Mouse (Mus musculus): ENCODE data around the gene Fbxo22.
A peak's percentile ranks its signal among the peaks of the same experiment; 100 is the strongest.
"Not testable (repeated sequence)": the region's sequence is repeated elsewhere in the genome, so short reads cannot be mapped to it uniquely, and the experiment has no call there.

Gene Fbxo22

DNA sequence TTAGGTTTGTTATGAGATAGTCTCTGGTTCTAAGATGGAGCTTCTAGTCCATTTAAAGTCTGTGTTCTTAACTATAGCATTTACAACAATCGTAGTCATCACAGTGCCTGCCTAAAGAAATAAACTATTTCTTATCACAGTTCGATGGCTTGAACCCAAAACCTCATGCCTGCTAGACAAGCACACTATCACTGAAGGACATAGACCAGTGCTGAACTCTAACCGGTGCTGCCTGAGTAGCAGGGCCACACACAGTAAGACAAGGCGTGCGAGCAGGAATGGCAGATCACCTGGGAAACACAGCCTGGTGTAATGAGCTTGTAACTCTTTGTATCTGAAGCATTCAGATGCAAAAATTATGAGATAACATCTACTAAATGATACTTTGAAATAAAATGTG lies 32.1 kb downstream of the Fbxo22 start:
- no peak for DNase-seq

DNA sequence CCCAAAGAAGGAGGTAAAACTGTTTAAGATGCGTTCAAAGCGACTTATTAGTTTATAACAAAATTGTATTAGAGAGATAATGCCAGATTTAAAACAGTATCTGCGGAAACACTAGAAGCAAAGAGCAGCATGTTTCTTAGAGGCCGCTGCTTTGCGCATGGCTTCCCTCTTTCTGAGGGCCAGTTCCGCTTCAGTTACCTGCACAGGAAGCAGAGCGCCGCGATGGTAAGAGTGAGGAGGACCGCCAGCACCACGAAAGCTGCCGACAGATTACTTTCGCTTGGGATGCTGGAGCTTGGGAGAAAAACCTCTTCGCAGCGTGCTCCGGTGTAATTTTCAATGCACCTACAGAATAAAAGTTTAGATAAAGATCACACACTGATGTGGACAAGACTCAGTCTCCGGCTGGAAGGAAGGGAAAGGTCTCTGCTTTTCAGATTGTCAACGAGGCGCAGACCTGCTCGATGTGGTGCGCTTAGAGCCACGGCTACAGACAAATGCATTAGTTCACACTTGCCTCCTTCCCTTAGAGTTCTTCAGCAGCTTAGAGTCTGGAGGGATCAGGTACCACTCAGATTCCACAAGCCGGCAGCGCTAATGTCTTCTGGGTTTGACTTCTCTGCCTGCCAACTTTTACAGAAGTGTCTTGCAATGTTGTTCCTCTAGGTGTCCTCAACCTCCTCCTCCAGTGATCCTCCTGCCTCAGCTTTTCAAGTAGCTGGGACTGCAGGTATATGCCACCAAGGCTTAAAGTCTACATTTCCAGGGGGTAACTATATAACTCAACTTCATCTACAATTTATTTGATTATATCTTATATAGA lies 33.3 kb downstream of the Fbxo22 start:
- no peak for DNase-seq

DNA sequence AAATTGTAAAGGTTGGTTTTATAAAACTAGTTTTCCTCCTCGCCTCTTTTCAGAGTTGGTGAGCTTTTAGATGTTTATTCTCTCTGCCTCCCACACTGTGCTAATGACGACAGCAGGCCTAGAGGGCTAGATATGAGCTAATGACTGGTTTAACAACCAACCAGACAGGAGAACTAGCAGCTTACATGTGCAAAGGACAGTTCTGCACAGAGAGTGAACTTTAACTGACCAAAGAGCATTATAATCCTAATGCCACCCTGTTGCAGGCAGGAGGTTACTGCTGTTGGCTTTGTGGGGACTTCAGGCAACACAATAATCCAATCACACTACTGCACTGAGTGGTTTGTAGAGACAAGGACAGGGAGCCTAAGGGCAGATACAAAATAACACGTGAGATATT lies 34.6 kb downstream of the Fbxo22 start:
- DNase-seq = no peak

DNA sequence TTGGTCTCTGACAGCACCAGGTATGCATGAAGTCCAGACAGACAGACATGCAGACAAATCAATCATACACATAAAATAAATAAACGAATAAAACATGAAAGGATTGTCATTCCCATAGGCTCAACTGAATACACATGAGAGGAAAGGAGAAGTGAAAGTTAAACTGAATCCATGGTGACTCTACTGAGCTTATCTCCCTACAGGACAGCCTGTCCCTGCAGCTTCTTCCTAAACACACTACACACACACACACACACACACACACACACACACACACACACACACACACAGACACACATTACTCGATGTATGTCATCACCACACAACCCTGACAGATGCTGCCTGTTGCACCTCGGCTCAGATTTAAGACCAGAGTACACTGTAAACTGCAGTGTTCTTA lies 35.4 kb downstream of the Fbxo22 start:
- DNase-seq = no peak

DNA sequence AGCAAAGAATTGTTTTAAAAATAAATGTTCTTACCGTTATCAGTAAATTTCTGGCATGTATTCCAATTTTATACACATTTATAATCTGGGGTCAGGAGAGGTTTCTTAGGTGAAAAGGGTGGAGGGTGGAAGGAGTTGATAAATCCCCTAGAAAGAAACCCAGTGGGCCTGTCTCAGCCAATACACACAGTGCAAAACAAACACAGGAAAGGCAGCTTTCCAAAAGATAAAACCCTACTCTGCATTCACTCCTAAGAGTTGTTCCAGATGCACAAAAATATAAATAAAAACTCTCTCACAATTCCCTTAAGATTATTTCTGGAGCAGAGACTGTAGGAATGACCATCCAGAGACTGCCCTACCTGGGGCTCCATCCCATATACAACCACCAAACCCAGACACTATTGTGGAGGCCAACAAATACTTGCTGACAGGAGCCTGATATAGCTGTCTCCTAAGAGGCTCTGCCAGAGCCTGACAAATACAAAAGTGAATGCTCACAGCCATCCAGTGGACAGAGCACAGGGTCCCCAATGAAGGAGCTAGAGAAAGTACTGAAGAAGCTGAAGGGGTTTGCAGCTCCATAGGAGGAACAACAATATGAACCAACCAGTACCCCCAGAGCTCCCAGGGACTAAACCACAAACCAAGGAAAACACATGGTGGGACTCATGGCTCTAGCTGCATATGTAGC lies 36.5 kb downstream of the Fbxo22 start:
- DNase-seq = not testable (repeated sequence)

DNA sequence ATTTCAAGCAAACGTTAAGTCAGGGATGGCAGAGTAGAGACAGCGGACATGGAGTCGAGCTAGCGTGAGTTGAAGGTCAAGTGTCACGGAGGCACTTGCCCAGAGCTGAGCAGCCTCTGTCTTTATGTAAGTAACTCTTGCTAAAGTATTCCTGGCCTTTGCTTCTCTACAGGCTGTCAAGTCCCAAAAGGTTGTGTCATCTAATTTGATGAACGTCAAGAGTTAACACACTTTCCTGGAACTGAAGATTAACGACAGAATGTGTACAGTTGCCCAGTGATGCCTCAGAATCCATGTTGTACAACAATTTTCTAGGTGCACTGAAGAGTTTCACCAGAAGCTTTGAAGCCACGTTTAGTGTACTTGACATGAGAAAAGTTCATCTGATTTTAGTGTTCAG lies 37.7 kb downstream of the Fbxo22 start:
- DNase-seq = no peak

DNA sequence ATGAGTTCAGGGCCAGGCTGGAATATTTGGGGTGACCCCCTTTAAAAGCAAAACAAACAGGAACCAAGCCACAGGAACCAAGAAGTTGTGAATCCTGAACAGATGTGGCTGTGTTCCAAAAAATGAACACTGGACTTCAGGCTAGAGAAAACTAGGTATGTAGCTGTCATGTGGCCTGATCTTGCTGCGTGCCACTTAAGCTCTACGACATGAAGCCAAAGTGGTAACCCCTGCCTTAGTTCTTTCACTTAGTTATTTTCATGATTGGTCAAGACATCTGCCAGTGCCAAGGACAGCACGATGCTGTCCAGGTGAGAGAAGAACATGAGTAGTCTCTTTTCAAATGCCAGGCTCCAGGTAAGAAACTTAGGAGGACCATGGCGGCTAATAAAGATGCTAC lies 38.2 kb downstream of the Fbxo22 start:
- DNase-seq = no peak

DNA sequence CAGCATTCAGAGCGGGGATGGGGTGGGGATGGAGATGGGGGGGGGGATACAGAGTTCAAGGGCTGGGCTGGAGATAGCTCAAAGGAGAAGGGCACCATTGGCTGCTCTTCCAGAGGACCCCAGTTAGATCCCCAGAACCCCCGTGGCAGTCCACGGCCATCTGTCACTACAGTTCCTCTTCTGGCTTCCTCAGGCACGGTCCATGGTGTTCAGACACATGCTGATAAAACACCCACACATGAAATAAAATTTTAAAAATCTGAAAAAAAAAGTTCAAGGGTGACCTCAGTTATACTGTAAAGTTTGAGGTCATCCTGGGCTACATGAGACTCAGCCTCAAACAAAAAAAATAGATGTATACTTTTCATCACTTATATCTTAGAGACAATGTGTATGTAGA lies 39.7 kb downstream of the Fbxo22 start:
- no peak for DNase-seq

DNA sequence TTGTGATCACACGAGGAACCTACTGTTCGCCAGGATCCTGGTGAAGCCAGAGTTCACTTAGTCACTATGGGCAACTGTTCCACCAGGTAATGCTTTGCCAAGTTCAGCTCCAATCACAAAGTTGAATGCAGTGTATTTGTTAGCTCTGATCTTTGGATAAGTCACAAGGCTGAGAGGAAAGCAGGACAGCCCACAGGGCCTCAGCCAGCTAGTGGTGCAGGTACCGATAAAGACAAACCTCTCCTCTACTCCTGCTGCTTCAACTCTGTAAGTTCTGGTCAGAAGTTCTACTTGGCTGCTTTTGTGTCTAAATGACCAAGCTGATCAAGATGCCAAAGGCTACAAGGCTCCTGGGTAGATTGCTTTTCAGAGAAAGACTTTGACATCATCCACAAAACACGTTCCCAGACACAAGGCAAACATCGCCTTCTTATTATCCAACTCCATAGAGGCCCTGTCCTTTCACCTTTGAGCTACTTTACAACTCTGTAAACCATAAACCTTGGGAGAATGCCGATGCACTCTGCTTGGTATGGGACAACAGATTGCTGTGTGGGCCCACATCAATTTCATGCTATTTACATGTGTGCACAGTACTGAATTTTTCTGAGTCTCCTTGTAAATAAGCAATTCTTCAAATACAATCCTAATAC lies 42.0 kb downstream of the Fbxo22 start:
- no peak for DNase-seq

DNA sequence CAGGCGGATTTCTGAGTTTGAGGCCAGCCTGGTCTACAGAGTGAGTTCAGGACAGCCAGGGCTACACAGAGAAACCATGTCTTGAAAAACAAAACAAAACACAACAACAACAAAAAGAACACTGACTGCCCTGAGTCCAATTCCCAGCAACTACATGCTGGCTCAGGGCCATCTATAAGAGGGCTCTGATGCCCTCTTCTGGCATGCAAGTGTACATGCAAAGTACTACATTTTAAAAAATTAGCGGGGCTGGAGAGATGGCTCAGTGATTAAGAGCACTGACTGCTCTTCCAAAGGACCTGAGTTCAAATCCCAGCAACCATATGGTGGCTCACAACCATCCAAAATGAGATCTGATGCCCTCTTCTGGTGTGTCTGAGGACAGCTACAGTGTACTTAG lies 43.4 kb downstream of the Fbxo22 start:
- not testable (repeated sequence) for DNase-seq

DNA sequence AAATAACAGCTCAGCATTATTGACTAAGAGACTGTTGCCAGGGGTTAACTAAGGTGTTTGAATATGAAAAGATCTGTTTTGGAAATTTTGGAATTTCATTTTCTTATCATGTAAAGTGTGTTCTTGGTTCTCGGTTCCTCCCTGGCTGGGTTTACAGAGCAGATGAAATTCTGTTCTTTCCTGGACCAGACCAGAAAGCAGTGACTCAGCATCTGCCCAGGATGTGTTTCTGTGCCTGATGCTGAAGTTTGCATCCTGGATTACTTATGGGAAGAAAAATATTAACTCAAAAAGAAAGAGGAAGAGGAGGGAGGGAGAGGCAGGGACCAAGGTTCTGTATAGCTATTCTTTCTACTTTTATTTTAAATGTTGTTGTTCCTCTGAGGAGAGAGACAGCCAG lies 45.1 kb downstream of the Fbxo22 start:
- no peak for DNase-seq

DNA sequence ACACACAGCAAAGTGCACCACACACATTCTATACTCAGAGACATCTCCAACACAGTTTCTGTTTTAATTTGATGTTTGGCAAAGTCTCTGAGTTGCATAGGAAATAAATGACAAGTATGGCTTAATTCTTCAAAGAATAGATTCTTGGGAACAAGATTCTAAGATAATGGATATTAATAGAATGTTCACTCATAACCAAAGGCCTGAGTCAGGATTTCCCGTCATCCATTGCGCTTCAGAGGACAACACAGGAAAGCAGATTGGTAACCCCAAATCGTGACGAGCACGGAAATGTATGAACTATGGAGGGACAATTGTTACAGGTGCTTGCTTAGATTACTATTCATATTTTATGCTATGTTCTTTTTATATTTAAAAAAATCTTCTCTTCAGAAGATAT lies 46.3 kb downstream of the Fbxo22 start:
- DNase-seq = no peak

DNA sequence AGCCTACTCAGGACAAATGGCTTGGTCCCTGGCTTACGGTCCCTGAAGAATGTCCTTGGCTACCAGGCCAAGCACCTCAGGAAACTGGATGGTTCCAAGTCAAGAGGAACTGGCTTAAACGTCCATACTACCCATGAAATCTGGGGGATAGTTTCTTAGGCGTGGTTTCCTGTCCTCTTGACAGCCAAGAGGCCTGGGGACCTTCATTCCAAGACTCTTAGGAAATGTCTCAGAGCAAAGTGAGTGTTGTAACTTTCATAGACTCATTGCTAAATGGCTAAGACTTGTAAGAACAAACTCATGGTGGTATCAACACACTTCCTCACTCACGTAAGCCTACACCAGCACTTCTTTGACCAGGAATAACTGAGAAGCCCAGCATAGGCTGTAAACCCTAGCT lies 46.9 kb downstream of the Fbxo22 start:
- no peak for DNase-seq

DNA sequence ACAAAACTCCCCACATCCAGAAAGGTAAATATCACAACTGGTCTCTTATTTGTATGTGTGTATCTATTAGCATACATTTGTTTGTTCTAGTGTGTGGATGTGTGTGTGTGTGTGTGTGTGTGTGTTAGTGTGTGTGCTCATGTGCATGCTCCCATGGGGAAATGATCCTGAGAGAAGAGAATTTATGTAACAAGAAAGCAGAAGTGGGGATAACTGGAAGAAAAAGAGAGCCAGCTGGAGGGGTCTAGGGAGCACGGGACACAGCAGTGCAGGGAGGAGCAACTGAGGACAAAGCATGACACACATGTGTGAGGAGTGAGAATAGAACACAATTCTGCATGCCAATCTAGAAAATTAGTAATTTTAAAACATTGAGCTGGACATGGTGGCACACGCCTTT lies 48.4 kb downstream of the Fbxo22 start:
- no peak for DNase-seq

DNA sequence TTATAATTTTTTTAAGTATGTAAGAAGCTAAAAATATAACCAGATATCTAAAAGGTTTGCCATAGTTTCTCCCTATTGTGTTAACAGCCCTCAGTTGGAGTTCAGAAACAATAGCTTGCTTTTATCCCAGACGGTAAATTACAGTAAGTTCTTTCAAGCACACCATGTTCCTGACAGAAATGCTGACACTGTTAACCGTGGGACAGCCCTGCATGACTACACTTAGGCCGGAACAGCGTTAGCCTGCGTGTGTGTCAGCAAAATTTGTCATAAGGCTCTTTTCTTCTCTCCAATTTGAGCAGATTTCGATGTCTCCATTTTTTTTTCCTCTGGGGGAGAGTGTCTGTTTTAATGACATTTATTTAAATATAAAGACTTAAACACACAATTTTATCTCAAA lies 51.0 kb downstream of the Fbxo22 start:
- no peak for DNase-seq

DNA sequence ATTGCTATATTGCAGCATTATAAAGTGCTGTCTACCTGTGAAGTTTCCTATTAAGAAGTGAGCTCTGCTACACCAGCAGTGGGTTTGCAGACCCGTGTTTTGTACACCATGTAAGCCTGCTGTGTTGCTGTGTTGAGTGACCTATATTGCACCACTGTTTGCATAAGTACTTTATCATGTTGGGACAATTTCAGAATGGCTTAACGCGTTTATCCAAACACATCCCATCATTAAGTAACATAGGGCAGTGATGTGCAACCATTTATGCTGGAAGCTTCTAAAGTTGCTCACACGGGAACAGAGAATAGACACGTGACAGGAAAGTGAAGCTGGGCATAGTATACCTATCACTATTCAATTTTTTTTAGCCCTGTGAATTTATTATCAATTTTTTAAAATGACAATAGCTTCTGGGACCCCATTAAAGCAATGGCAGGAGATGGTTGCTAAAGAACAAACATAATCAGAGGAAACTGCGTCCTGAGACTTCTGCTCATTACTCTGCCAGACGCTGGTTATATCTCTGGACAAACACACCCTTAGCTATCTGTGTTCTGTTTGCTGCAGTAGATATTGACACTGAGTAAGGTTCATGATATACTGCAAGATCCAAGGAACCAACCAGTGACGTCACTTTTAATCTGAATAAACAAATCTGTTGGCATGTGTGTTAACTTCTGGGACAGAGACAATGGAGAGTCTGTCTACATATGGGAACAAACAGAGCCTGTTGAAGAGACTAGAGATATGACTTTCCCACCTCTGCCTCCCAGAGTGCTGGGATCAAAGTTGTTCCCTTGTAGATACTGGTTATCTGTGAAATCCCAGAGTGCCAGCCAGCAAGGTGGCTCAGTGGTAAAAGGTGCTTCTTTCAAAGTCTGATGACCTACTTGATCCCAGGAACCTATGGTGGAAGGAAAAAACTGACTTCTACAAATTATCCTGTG lies 55.9 kb downstream of the Fbxo22 start:
- DNase-seq = no peak

DNA sequence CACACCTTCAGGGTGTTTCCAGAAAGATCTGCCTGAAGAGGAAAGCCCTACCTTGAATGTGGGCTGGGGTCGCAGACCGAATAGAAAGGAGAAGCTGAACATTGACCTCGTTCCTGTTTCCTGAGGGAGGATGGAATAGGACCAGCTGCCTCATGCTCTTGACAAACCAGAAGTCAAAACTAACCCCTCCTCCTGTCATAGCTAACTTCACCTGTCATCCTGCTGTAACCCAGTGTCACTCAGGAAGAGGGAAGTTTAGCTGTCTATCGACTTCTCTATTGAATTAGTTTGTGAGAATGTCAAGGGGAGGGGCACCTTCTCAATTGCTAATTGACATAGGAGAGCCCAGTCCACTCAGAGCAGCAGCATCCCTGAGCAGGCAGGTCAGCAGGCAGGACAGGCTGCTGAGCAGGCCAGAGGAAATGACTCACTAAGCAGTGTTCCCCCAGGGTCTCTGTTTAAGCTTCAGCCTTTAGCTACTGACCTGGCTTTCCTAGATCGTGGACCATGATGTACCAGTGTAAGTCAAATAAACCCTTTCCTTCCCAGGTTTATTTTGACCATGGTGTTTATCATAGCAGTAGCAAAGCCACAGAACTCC lies 63.3 kb downstream of the Fbxo22 start:
- no peak for DNase-seq

DNA sequence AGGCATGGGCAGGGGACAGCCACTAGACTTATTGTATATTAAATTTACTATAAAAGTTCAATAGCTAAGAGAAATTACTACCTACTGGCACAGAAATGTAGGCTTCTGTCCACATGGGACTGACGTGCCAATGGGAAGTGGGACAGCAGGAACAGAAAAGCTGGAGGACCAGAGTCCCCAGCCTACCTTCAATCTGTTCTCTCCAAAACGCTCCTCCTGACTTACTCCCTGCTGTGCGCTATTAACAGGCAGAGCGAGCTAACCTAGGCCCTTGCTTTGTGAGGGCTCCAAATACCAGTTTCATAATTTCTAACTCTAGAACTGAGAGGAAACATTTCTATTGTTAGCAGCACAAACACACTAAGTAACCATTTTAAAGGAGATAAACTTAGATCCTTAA lies 65.2 kb downstream of the Fbxo22 start:
- DNase-seq = peak; percentile 93

All from cerebellum, adult 9-11 months (tissue).